Mouse (Mus musculus): ENCODE measurements at regions not wholly inside any gene's neighbourhood (a gene's known extent, or its start where the extent isn't known, plus 50 kb on each side); places are given as distances from the start of the nearest gene placed in this dataset.

- DNase-seq (ENCODE audit: extremely low spot score), result peak; percentile 3
Measured at GRCm38 (mm10) chr15:15329796-15330195, 1398.8 kb upstream of the Cdh9 start.

GRCm38 (mm10) chr15:15331947-15332346 lies 1396.6 kb upstream of the Cdh9 start:
- DNase-seq (ENCODE audit: extremely low spot score), result no peak

GRCm38 (mm10) chr15:15361841-15362240 lies 1366.7 kb upstream of the Cdh9 start:
- no peak for DNase-seq (ENCODE audit: extremely low spot score)

- DNase-seq (ENCODE audit: extremely low spot score), result no peak
Measured at GRCm38 (mm10) chr15:15392300-15393022, 1336.1 kb upstream of the Cdh9 start.

Data from embryo, embryonic 9.5 days (tissue).